10 mouse cellular contexts compared by ENCODE assay signal in genomic region chr3:86143343-86143742, GRCm38 (mm10). TPM values are rescaled to one million over a fixed set of nuclear protein-coding genes. Genes with fewer than 3 reads are reported as not detected.
DNase-seq lines count a peak whose midpoint lies in the region; ATAC-seq and TF ChIP-seq lines count a peak whose summit lies in the region.
"Had no signal": no experiment of that assay in that cellular context is flagged by ENCODE, and none has a peak within 500 bp of the region (broad histone marks: within the 10 kb centered on the region; RNA-seq: fewer than 3 reads in every experiment).

No protein-coding gene starts in this region.

- intact Hi-C loops in gastrocnemius, adult 2 months (cut with DNase I): loop anchor here (5.0 to 10.0 kb wide), 2 partner anchors 571 to 1381 kb away; partner anchors contain the start of genes Etv3 and Gatb

- 84% methylated on average over 6 of the region's 6 CpGs for WGBS in forebrain, embryonic 10.5 days
- 82% methylated on average over 6 of the region's 6 CpGs for WGBS in forebrain, embryonic 12.5 days
- WGBS in stomach, embryonic 14.5 days: 75% methylated on average over 6 of the region's 6 CpGs
- WGBS in stomach, postnatal 0 days: 84% methylated on average over 6 of the region's 6 CpGs
- 89% methylated on average over 6 of the region's 6 CpGs for WGBS in limb, embryonic 12.5 days

- no peak for ATAC-seq in forebrain, embryonic 12.5 days (ENCODE audit: low FRiP score)
- no peak for ATAC-seq in stomach, embryonic 14.5 days (ENCODE audit: insufficient number of reproducible peaks, insufficient read depth, low FRiP score, low read depth)
- no peak for ATAC-seq in stomach, postnatal 0 days (ENCODE audit: low FRiP score, low TSS enrichment)
- no peak for ATAC-seq in limb, embryonic 12.5 days (ENCODE audit: insufficient number of reproducible peaks, insufficient read depth, low FRiP score, low TSS enrichment, low read depth)

- H3K36me3 ChIP-seq in forebrain, embryonic 10.5 days (replicated peaks): peaks cover 32% of the 10 kb centered on the region
- H3K36me3 ChIP-seq in forebrain, embryonic 12.5 days (replicated peaks): peaks cover 26% of the 10 kb centered on the region
- peaks cover 24% of the 10 kb centered on the region for H3K36me3 ChIP-seq in stomach, embryonic 14.5 days (ENCODE audit: control insufficient read depth, insufficient read depth, low read length)
- H3K36me3 ChIP-seq in stomach, postnatal 0 days (ENCODE audit: control insufficient read depth, insufficient read depth, low read length): peaks cover 2% of the 10 kb centered on the region; the same call in 1 of the 2 replicates
- peaks cover 30% of the 10 kb centered on the region for H3K36me3 ChIP-seq in limb, embryonic 12.5 days

- TF ChIP-seq EP300 in stomach, postnatal 0 days (optimal IDR thresholded peaks at IDR 0.05): no peak

- no peaks in the 10 kb centered on the region for H3K27me3 ChIP-seq in forebrain, embryonic 10.5 days (ENCODE audit: poor library complexity, severe bottlenecking)
- H3K27me3 ChIP-seq in forebrain, embryonic 12.5 days: no peaks in the 10 kb centered on the region
- no peaks in the 10 kb centered on the region for H3K27me3 ChIP-seq in stomach, embryonic 14.5 days (ENCODE audit: control insufficient read depth, insufficient read depth, low read length)
- no peaks in the 10 kb centered on the region for H3K27me3 ChIP-seq in stomach, postnatal 0 days (ENCODE audit: control insufficient read depth, insufficient read depth, low read length)
- no peaks in the 10 kb centered on the region for H3K27me3 ChIP-seq in limb, embryonic 12.5 days
- H3K27me3 ChIP-seq: stomach, embryonic 15.5 days had no signal

- peaks cover 27% of the 10 kb centered on the region for H3K4me1 ChIP-seq in forebrain, embryonic 10.5 days
- peaks cover 15% of the 10 kb centered on the region for H3K4me1 ChIP-seq in forebrain, embryonic 12.5 days
- H3K4me1 ChIP-seq in stomach, embryonic 14.5 days (ENCODE audit: control insufficient read depth, insufficient read depth, low read length): peaks cover 8% of the 10 kb centered on the region; the same call in 1 of the 2 replicates
- no peaks in the 10 kb centered on the region for H3K4me1 ChIP-seq in stomach, postnatal 0 days (replicated peaks; ENCODE audit: control insufficient read depth, insufficient read depth)
- H3K4me1 ChIP-seq in limb, embryonic 12.5 days (replicated peaks): peaks cover 13% of the 10 kb centered on the region
- H3K4me1 ChIP-seq: stomach, embryonic 15.5 days had no signal

- no peak overlapping the region for H3K4me2 ChIP-seq in forebrain, embryonic 12.5 days
- no peak overlapping the region for H3K4me2 ChIP-seq in stomach, embryonic 14.5 days (replicated peaks; ENCODE audit: low read depth, low read length)
- no peak overlapping the region for H3K4me2 ChIP-seq in stomach, postnatal 0 days (replicated peaks; ENCODE audit: low read depth)
- 0 out of 2 replicates have a peak overlapping the region, but pooled peaks have one; percentile 39 for H3K4me2 ChIP-seq in limb, embryonic 12.5 days

- no peak for TF ChIP-seq CTCF in stomach, postnatal 0 days (IDR thresholded peaks at IDR 0.05; ENCODE audit: low read depth)
- no peak for TF ChIP-seq CTCF in gastrocnemius, adult 2 months (IDR thresholded peaks at IDR 0.05)

- peak overlapping the region; percentile 97; the same call in 1 of the 2 replicates for H3K4me3 ChIP-seq in forebrain, embryonic 10.5 days
- no peak overlapping the region for H3K4me3 ChIP-seq in forebrain, embryonic 12.5 days (replicated peaks)
- H3K4me3 ChIP-seq in stomach, embryonic 14.5 days (ENCODE audit: low read depth, low read length): no peak overlapping the region
- no peak overlapping the region for H3K4me3 ChIP-seq in stomach, postnatal 0 days (ENCODE audit: low read depth, low read length)
- H3K4me3 ChIP-seq in limb, embryonic 12.5 days (replicated peaks): no peak overlapping the region
- H3K4me3 ChIP-seq in gastrocnemius, adult 2 months: no peak overlapping the region

- no peak overlapping the region for H3K9ac ChIP-seq in forebrain, embryonic 12.5 days
- no peak overlapping the region for H3K9ac ChIP-seq in stomach, embryonic 14.5 days (replicated peaks; ENCODE audit: low read depth, low read length)
- H3K9ac ChIP-seq in stomach, postnatal 0 days (ENCODE audit: low read length): no peak overlapping the region
- no peak overlapping the region for H3K9ac ChIP-seq in limb, embryonic 12.5 days (replicated peaks)
- H3K9ac ChIP-seq: stomach, embryonic 15.5 days had no signal

- no peak for DNase-seq in forebrain, embryonic 10.5 days (ENCODE audit: extremely low spot score, low spot score)
- no peak for DNase-seq in stomach, postnatal 0 days (ENCODE audit: low spot score)
- peak; percentile 23 for DNase-seq in thymus, postnatal 4 days
- no peak for DNase-seq in gastrocnemius, adult 2 months
- DNase-seq in gastrocnemius, adult 8-10 months (ENCODE audit: low spot score in 2 of 2): no peak
- DNase-seq: heart, postnatal 14 days had no signal

- H3K27ac ChIP-seq in forebrain, embryonic 10.5 days: no peak overlapping the region; the same call in 1 of the 2 replicates
- H3K27ac ChIP-seq in forebrain, embryonic 12.5 days: no peak overlapping the region
- 0 out of 2 replicates have a peak overlapping the region, but pooled peaks have one; percentile 39 for H3K27ac ChIP-seq in stomach, embryonic 14.5 days (ENCODE audit: low read length)
- no peak overlapping the region for H3K27ac ChIP-seq in stomach, postnatal 0 days (replicated peaks)
- no peak overlapping the region for H3K27ac ChIP-seq in limb, embryonic 12.5 days
- H3K27ac ChIP-seq in gastrocnemius, adult 2 months: no peak overlapping the region

- H3K9me3 ChIP-seq in forebrain, embryonic 10.5 days: no peaks in the 10 kb centered on the region
- H3K9me3 ChIP-seq in forebrain, embryonic 12.5 days: no peaks in the 10 kb centered on the region
- H3K9me3 ChIP-seq in stomach, embryonic 14.5 days (ENCODE audit: control insufficient read depth, low read depth, low read length): no peaks in the 10 kb centered on the region
- H3K9me3 ChIP-seq in stomach, postnatal 0 days (ENCODE audit: control insufficient read depth, low read length): no peaks in the 10 kb centered on the region
- H3K9me3 ChIP-seq in limb, embryonic 12.5 days: no peaks in the 10 kb centered on the region
- H3K9me3 ChIP-seq: stomach, embryonic 15.5 days had no signal

RNA-seq across cellular contexts. Expression of gene Rps3a1, which starts 0.8 kb away (rescaled TPM):
- polyA plus RNA-seq in forebrain, embryonic 10.5 days (2016; fragmentation: Nextera tagmentation; extraction: Ambion mirVana): 1,154 and 1,165 TPM in 2 replicates
- 862 and 915 TPM in 2 replicates for polyA plus RNA-seq in forebrain, embryonic 12.5 days (2016; fragmentation: Nextera tagmentation; extraction: Ambion mirVana)
- polyA plus RNA-seq in stomach, embryonic 14.5 days (2014; fragmentation: Nextera tagmentation; extraction: Ambion mirVana): 1,494 and 1,548 TPM in 2 replicates
- polyA plus RNA-seq in stomach, postnatal 0 days (2015; fragmentation: Nextera tagmentation; extraction: Ambion mirVana): 1,183 and 1,198 TPM in 2 replicates
- polyA plus RNA-seq in limb, embryonic 12.5 days (2016; fragmentation: Nextera tagmentation; extraction: Ambion mirVana): 1,233 and 1,304 TPM in 2 replicates
- 100 to 1,000 TPM; 405 to 499 TPM for total RNA-seq in gastrocnemius, adult 2 months (2021)
- total RNA-seq in gastrocnemius, adult 8-10 months (2022): 100 to 1,000 TPM; 415 to 510 (median 453) TPM
